Comparison of ENCODE assay signal across 16 mouse cellular contexts in genomic region chr11:70446756-70447155, GRCm38 (mm10). TPM values are rescaled to one million over a fixed set of nuclear protein-coding genes. Genes with fewer than 3 reads are reported as not detected.
DNase-seq lines count a peak whose midpoint lies in the region; TF ChIP-seq lines count a peak whose summit lies in the region.
"Had no signal": no experiment of that assay in that cellular context is flagged by ENCODE, and none has a peak within 500 bp of the region (broad histone marks: within the 10 kb centered on the region; RNA-seq: fewer than 3 reads in every experiment).

No protein-coding gene starts in this region.

- peaks cover 6 to 18% of the 10 kb centered on the region in 2 experiments for H3K36me3 ChIP-seq in CH12.LX (replicated peaks in 1 of 2; ENCODE audit: control insufficient read depth in 1 of 2, insufficient read depth in 1 of 2, low read length in 1 of 2)
- H3K36me3 ChIP-seq in megakaryocyte, embryonic 14.5 days (replicated peaks; ENCODE audit: low read length): peaks cover 21% of the 10 kb centered on the region

- H3K4me2 ChIP-seq in CH12.LX (ENCODE audit: insufficient read depth, low read depth, poor library complexity, severe bottlenecking): no peak overlapping the region
- H3K4me2 ChIP-seq: neural tube, embryonic 15.5 days had no signal

- no peak for TF ChIP-seq POLR2A in CH12.LX (IDR thresholded peaks at IDR 0.05; ENCODE audit: low read depth, low read length)
- no peak for TF ChIP-seq POLR2A in bone marrow, adult 2 months (IDR thresholded peaks at IDR 0.05; ENCODE audit: borderline replicate concordance, control insufficient read depth, low read depth, low read length)

- DNase-seq in layer of hippocampus, adult 9-11 months: peak; percentile 44
- DNase-seq in layer of hippocampus, postnatal 25 days (ENCODE audit: extremely low spot score in 1 of 2, low spot score in 1 of 2): no peak
- peak; percentile 41 for DNase-seq in CH12.LX (ENCODE audit: extremely low read depth)
- no peak for DNase-seq in Muller cell, postnatal 12 days (ENCODE audit: inconsistent ontology term)
- DNase-seq in kidney, adult 18-20 months: no peak
- DNase-seq: adrenal gland, postnatal 25 days; cerebellum, adult 11-12 months; heart, adult 18-20 months; heart, postnatal 14 days; kidney, postnatal 36 days; left cerebral cortex, postnatal 4 days; lung, postnatal 14 days; thymus, postnatal 25 days had no signal

- H3K27me3 ChIP-seq in CH12.LX (replicated peaks): no peaks in the 10 kb centered on the region
- no peaks in the 10 kb centered on the region for H3K27me3 ChIP-seq in megakaryocyte, embryonic 14.5 days (replicated peaks)
- H3K27me3 ChIP-seq: neural tube, embryonic 15.5 days had no signal

- H3K9ac ChIP-seq in CH12.LX (ENCODE audit: insufficient read depth, low read depth): no peak overlapping the region
- H3K9ac ChIP-seq: neural tube, embryonic 15.5 days had no signal

- in situ Hi-C loops in CH12.LX (cut with MboI; ENCODE audit: low pct_ligation_motif_present, low pct_unique_long_range_greater_than_20kb, low sequenced_read_pairs): no loop called here

- no peak overlapping the region for H3K27ac ChIP-seq in CH12.LX (ENCODE audit: insufficient read depth, low read depth)
- H3K27ac ChIP-seq in bone marrow, adult 2 months (ENCODE audit: control insufficient read depth, insufficient read depth, low read depth, low read length, poor library complexity): peak overlapping the region; percentile 66
- H3K27ac ChIP-seq: neural tube, embryonic 15.5 days had no signal

- peak; percentile 11 for TF ChIP-seq RAD21 in CH12.LX (IDR thresholded peaks at IDR 0.05; ENCODE audit: low read depth, low read length)

- WGBS in bone marrow, adult 2 months: 16% methylated on average over 3 of the region's 3 CpGs

- peak in 1 of 2 experiments; percentile 41; a peak in 2 of 4 replicates for TF ChIP-seq CTCF in CH12.LX (conservative IDR thresholded peaks at IDR 0.05 in 1 of 2, IDR thresholded peaks at IDR 0.05 in 1 of 2; ENCODE audit: low read depth in 2 of 2, low read length in 2 of 2)
- TF ChIP-seq CTCF in bone marrow, adult 2 months (IDR thresholded peaks at IDR 0.05; ENCODE audit: control insufficient read depth, insufficient read depth, low read length): peak; percentile 52; the same call in 1 of the 2 replicates

- peaks cover 11 to 39% of the 10 kb centered on the region in 2 experiments for H3K4me1 ChIP-seq in CH12.LX (ENCODE audit: control insufficient read depth in 1 of 2, insufficient read depth in 2 of 2)
- H3K4me1 ChIP-seq in bone marrow, adult 2 months (ENCODE audit: control insufficient read depth, insufficient read depth, low read length): peaks cover 6% of the 10 kb centered on the region; the same call in 1 of the 2 replicates
- peaks cover 74% of the 10 kb centered on the region for H3K4me1 ChIP-seq in megakaryocyte, embryonic 14.5 days

- H3K4me3 ChIP-seq in CH12.LX (replicated peaks in 1 of 3; ENCODE audit: low read depth in 2 of 3, low read length in 2 of 3, poor library complexity in 1 of 3): no peak overlapping the region
- no peak overlapping the region for H3K4me3 ChIP-seq in bone marrow, adult 2 months (replicated peaks; ENCODE audit: control insufficient read depth, low read depth, low read length)
- H3K4me3 ChIP-seq in megakaryocyte, embryonic 14.5 days (replicated peaks): peak overlapping the region; percentile 50
- H3K4me3 ChIP-seq: neural tube, embryonic 15.5 days had no signal

- H3K79me2 ChIP-seq in CH12.LX (replicated peaks; ENCODE audit: control insufficient read depth, extremely low read depth, insufficient read depth, poor library complexity, severe bottlenecking): no peaks in the 10 kb centered on the region

- no peaks in the 10 kb centered on the region for H3K9me3 ChIP-seq in CH12.LX (replicated peaks; ENCODE audit: low read length)
- H3K9me3 ChIP-seq in megakaryocyte, embryonic 14.5 days: no peaks in the 10 kb centered on the region
- H3K9me3 ChIP-seq: neural tube, embryonic 15.5 days had no signal

- dilution Hi-C loops in CH12.LX (cut with MboI; ENCODE audit: extremely low pct_ligation_motif_present, extremely low pct_unique_long_range_greater_than_20kb, low sequenced_read_pairs): no loop called here

- TF ChIP-seq EP300 in CH12.LX (IDR thresholded peaks at IDR 0.05; ENCODE audit: low read length): no peak

TF ChIP-seq in CH12.LX, 34 proteins besides CTCF, POLR2A, EP300 and RAD21:
- peak; percentile 24; the same call in 1 of the 2 replicates for TF ChIP-seq TCF12 (IDR thresholded peaks at IDR 0.05; ENCODE audit: low read depth, low read length)
- TF ChIP-seq HCFC1 (IDR thresholded peaks at IDR 0.05; ENCODE audit: low read depth, low read length): 0 out of 2 replicates have a peak, but pooled peaks have one; percentile 18
- 0 out of 2 replicates have a peak, but pooled peaks have one; percentile 13 for TF ChIP-seq MAZ (IDR thresholded peaks at IDR 0.05; ENCODE audit: low read depth, low read length)
- no peak for TF ChIP-seq GABPA (IDR thresholded peaks at IDR 0.05; ENCODE audit: insufficient replicate concordance, low read depth, low read length)

RNA-seq across cellular contexts. Expression of gene Med11, which starts 5.0 kb away (rescaled TPM):
- total RNA-seq in layer of hippocampus, postnatal 25 days (2021): 10 to 100 TPM; 15.5 to 17.4 TPM
- total RNA-seq in CH12.LX (2012; rRNA removed) (52.2 and 59.7 TPM in 2 replicates), CH12.LX (2014; rRNA removed) (70.3 and 79.9 TPM in 2 replicates)
- polyA plus RNA-seq in CH12.LX (2012; ENCODE audit: insufficient read length, low read depth): 74.3 and 91.6 TPM in 2 replicates
- 8.3 and 16.1 TPM in 2 replicates for polyA plus RNA-seq in bone marrow, adult 2 months (2011; ENCODE audit: insufficient read depth, insufficient read length, low replicate concordance, missing spikeins)
- 47.7 and 52.0 TPM in 2 replicates for polyA plus RNA-seq in megakaryocyte, embryonic 14.5 days (2012; ENCODE audit: insufficient read depth, low replicate concordance)

RNA-seq across cellular contexts. Expression of gene Zmynd15, which starts 12.5 kb away (rescaled TPM):
- under 1 TPM; 0.37 to 0.42 TPM for total RNA-seq in layer of hippocampus, postnatal 25 days (2021)
- total RNA-seq in CH12.LX (2012; rRNA removed) (0.08 TPM in 1 of 2 replicates, not detected in the other), CH12.LX (2014; rRNA removed) (0.05 TPM in 1 of 2 replicates, not detected in the other)
- 0.20 and 0.74 TPM in 2 replicates for polyA plus RNA-seq in CH12.LX (2012; ENCODE audit: insufficient read length, low read depth)
- 0.66 and 1.5 TPM in 2 replicates for polyA plus RNA-seq in bone marrow, adult 2 months (2011; ENCODE audit: insufficient read depth, insufficient read length, low replicate concordance, missing spikeins)
- polyA plus RNA-seq in megakaryocyte, embryonic 14.5 days (2012; ENCODE audit: insufficient read depth, low replicate concordance): 2.1 and 3.6 TPM in 2 replicates

RNA-seq across cellular contexts. Expression of gene Cxcl16, which starts 13.0 kb away (rescaled TPM):
- 1 to 10 TPM in 1 of 2 experiments, under 1 TPM in 1; 0.62 to 1.1 TPM for total RNA-seq in layer of hippocampus, postnatal 25 days (2021)
- total RNA-seq in CH12.LX (2012; rRNA removed) (0.04 and 0.08 TPM in 2 replicates), CH12.LX (2014; rRNA removed) (not detected in 2 replicates)
- 0.56 and 0.59 TPM in 2 replicates for polyA plus RNA-seq in CH12.LX (2012; ENCODE audit: insufficient read length, low read depth)
- 0.59 and 3.2 TPM in 2 replicates for polyA plus RNA-seq in bone marrow, adult 2 months (2011; ENCODE audit: insufficient read depth, insufficient read length, low replicate concordance, missing spikeins)
- polyA plus RNA-seq in megakaryocyte, embryonic 14.5 days (2012; ENCODE audit: insufficient read depth, low replicate concordance): 1.4 and 23.1 TPM in 2 replicates

RNA-seq across cellular contexts. Expression of gene Arrb2, which starts 14.3 kb away (rescaled TPM):
- total RNA-seq in layer of hippocampus, postnatal 25 days (2021): 100 to 1,000 TPM in 1 of 2 experiments, 10 to 100 TPM in 1; 90.7 to 104 TPM
- total RNA-seq in CH12.LX (2012; rRNA removed): 45.9 and 60.2 TPM in 2 replicates
- total RNA-seq in CH12.LX (2014; rRNA removed): 42.1 and 46.0 TPM in 2 replicates
- 89.7 and 101 TPM in 2 replicates for polyA plus RNA-seq in CH12.LX (2012; ENCODE audit: insufficient read length, low read depth)
- polyA plus RNA-seq in bone marrow, adult 2 months (2011; ENCODE audit: insufficient read depth, insufficient read length, low replicate concordance, missing spikeins): 201 and 438 TPM in 2 replicates
- polyA plus RNA-seq in megakaryocyte, embryonic 14.5 days (2012; ENCODE audit: insufficient read depth, low replicate concordance): 1,596 and 3,155 TPM in 2 replicates

RNA-seq across cellular contexts. Expression of gene Pelp1, which starts 36.9 kb away (rescaled TPM):
- total RNA-seq in layer of hippocampus, postnatal 25 days (2021): 10 to 100 TPM; 32.8 to 34.3 TPM
- total RNA-seq in CH12.LX (2012; rRNA removed): 33.0 and 37.5 TPM in 2 replicates
- total RNA-seq in CH12.LX (2014; rRNA removed): 12.9 and 13.2 TPM in 2 replicates
- 101 and 113 TPM in 2 replicates for polyA plus RNA-seq in CH12.LX (2012; ENCODE audit: insufficient read length, low read depth)
- polyA plus RNA-seq in bone marrow, adult 2 months (2011; ENCODE audit: insufficient read depth, insufficient read length, low replicate concordance, missing spikeins): 13.9 and 22.7 TPM in 2 replicates
- 30.9 and 36.1 TPM in 2 replicates for polyA plus RNA-seq in megakaryocyte, embryonic 14.5 days (2012; ENCODE audit: insufficient read depth, low replicate concordance)

Comparison
In these comparisons a context has a peak if more than half of its experiments do, and no peak if none do; other contexts are left out.
1. DNase-seq: peak in layer of hippocampus, adult 9-11 months (single experiment) and CH12.LX (single experiment); none in layer of hippocampus, postnatal 25 days (0 of 2), Muller cell, postnatal 12 days (single experiment) and kidney, adult 18-20 months (single experiment).